Mouse (Mus musculus) G1E (cell line): Measurements from ENCODE around the gene Foxo3. TPM values are rescaled to one million over a fixed set of nuclear protein-coding genes. Genes with fewer than 3 reads are reported as not detected.

ENCODE experiments used
- ATAC-seq: 2 replicates; pipeline ENCODE4 v1.8.0; 2016; ENCODE audit warnings: mild to moderate bottlenecking; ENCODE audit not compliant: insufficient number of reproducible peaks, poor library complexity, low FRiP score, severe bottlenecking; ENCODE audit errors: extremely low read depth
- DNase-seq: peaks from one replicate; pipeline ENCODE4 v3.0.0; 2012; ENCODE audit warnings: low spot score
- H3K27me3 ChIP-seq: 2 replicates; pipeline ENCODE4 v1.6.1; 2012; ENCODE audit warnings: mild to moderate bottlenecking, low read length, inconsistent platforms; ENCODE audit not compliant: insufficient read depth
- H3K36me3 ChIP-seq: replicated peaks from 2 replicates; pipeline ENCODE3; 2012; ENCODE audit warnings: mild to moderate bottlenecking, inconsistent platforms
- H3K4me1 ChIP-seq: 2 replicates; pipeline ENCODE4 v1.6.1; 2012; ENCODE audit warnings: low read depth, low read length, inconsistent platforms, mixed read lengths; ENCODE audit not compliant: insufficient read depth
- H3K4me3 ChIP-seq: 2 replicates; pipeline ENCODE4 v1.5.1; 2012; ENCODE audit warnings: low read depth, mild to moderate bottlenecking, inconsistent platforms, low read length, moderate library complexity, mixed read lengths
- H3K9me3 ChIP-seq: replicated peaks from 2 replicates; pipeline ENCODE4 v1.6.1; 2012; ENCODE audit warnings: inconsistent platforms
- CTCF ChIP-seq: IDR thresholded peaks from 2 replicates; pipeline ENCODE4 v1.5.1; 2012; ENCODE audit warnings: low read depth, low read length, inconsistent platforms, mixed read lengths
- GATA1 ChIP-seq: IDR thresholded peaks from 2 replicates; pipeline ENCODE4 v1.6.1; 2012; ENCODE audit warnings: borderline replicate concordance, low read length, inconsistent platforms, mixed read lengths
- GATA2 ChIP-seq: IDR thresholded peaks from 2 replicates; pipeline ENCODE4 v1.6.1; 2012; ENCODE audit warnings: low read depth, low read length, inconsistent platforms, borderline replicate concordance
- POLR2AphosphoS5 ChIP-seq: IDR thresholded peaks from 2 replicates; pipeline ENCODE4 v1.6.1; 2012; ENCODE audit warnings: low read depth, low read length, inconsistent platforms; ENCODE audit not compliant: insufficient replicate concordance
- TAL1 ChIP-seq: conservative IDR thresholded peaks from 2 replicates; pipeline ENCODE4 v1.6.1; 2012; ENCODE audit warnings: low read depth, low read length, inconsistent platforms, mixed read lengths
- polyA plus RNA-seq: library from polyadenylated mRNA; stranded (reverse); fragments of >175 nt; gene quantifications from 2 replicates; pipeline ENCODE4 v1.2.3, GENCODE M21; 2012
- total RNA-seq, 2 experiments: library from RNA; stranded (forward) in 1 of 2; stranded (reverse) in 1 of 2; fragments of 200-1000 nt in 1 of 2; fragments of >200 nt in 1 of 2; fragmentation: Nextera tagmentation in 1 of 2; gene quantifications; 2 replicates each; pipeline ENCODE4 v1.2.3; 2014 to 2017

Foxo3 gene
- total and polyA plus RNA-seq, 3 experiments, result 45.5 to 98.4 (median 59.2) TPM

GRCm38 (mm10) chr10:42210641-42211040, 65.9 kb downstream of the Foxo3 start:
- Histone ChIP-seq H3K4me1 (peaks cover 36% of the 10 kb centered on the region), H3K36me3 (peaks cover 94% of the 10 kb centered on the region)
- ATAC-seq, result no peak

GRCm38 (mm10) chr10:42209809-42210208, 66.7 kb downstream of the Foxo3 start:
- DNase-seq (no peak), ATAC-seq (no peak)
- H3K36me3 ChIP-seq, result peaks cover 92% of the 10 kb centered on the region
- peaks cover 35% of the 10 kb centered on the region for H3K4me1 ChIP-seq
- TF ChIP-seq CTCF (no peak), GATA2 (no peak), GATA1 (no peak), TAL1 (no peak), POLR2AphosphoS5 (no peak)
- H3K27me3 ChIP-seq, result no peaks in the 10 kb centered on the region
- H3K4me3 ChIP-seq, result no peak overlapping the region
- H3K9me3 ChIP-seq, result peaks cover 9% of the 10 kb centered on the region; the same call in 1 of the 2 replicates

More at GRCm38 (mm10) chr10:42210641-42211040, 65.9 kb downstream of the Foxo3 start:
- no peak for TF ChIP-seq GATA2
- no peak for TF ChIP-seq GATA1
- no peak for TF ChIP-seq POLR2AphosphoS5
- TF ChIP-seq TAL1, result no peak
- no peak for TF ChIP-seq CTCF
- Histone ChIP-seq H3K27me3 (no peaks in the 10 kb centered on the region), H3K9me3 (peaks cover 9% of the 10 kb centered on the region; the same call in 1 of the 2 replicates), H3K4me3 (no peak overlapping the region)
- DNase-seq, result no peak

- H3K36me3 ChIP-seq, result peaks cover 91% of the 10 kb centered on the region
- peaks cover 9% of the 10 kb centered on the region; the same call in 1 of the 2 replicates for H3K9me3 ChIP-seq
- TF ChIP-seq POLR2AphosphoS5, result no peak
- no peak for DNase-seq
- H3K27me3 ChIP-seq, result no peaks in the 10 kb centered on the region
- no peak for ATAC-seq
- H3K4me1 ChIP-seq, result peaks cover 48% of the 10 kb centered on the region
- H3K4me3 ChIP-seq, result no peak overlapping the region
Observed at GRCm38 (mm10) chr10:42207612-42208011, 68.9 kb downstream of the Foxo3 start.

- Histone ChIP-seq H3K9me3 (peaks cover 9% of the 10 kb centered on the region; the same call in 1 of the 2 replicates), H3K4me3 (no peak overlapping the region), H3K27me3 (no peaks in the 10 kb centered on the region), H3K36me3 (peaks cover 88% of the 10 kb centered on the region), H3K4me1 (peaks cover 58% of the 10 kb centered on the region)
- ATAC-seq (no peak), DNase-seq (no peak)
- TF ChIP-seq GATA1, result no peak
- TF ChIP-seq CTCF, result no peak
- TF ChIP-seq POLR2AphosphoS5, result no peak
- no peak for TF ChIP-seq TAL1
- TF ChIP-seq GATA2, result no peak
Observed at GRCm38 (mm10) chr10:42204768-42205412, 71.7 kb downstream of the Foxo3 start.

- TF ChIP-seq TAL1 (no peak), GATA1 (no peak), GATA2 (no peak), CTCF (no peak), POLR2AphosphoS5 (no peak)
Observed at GRCm38 (mm10) chr10:42203321-42204155, 73.0 kb downstream of the Foxo3 start.

GRCm38 (mm10) chr10:42202561-42202960, 74.0 kb downstream of the Foxo3 start:
- Histone ChIP-seq H3K4me3 (no peak overlapping the region), H3K36me3 (peaks cover 81% of the 10 kb centered on the region), H3K4me1 (peaks cover 69% of the 10 kb centered on the region), H3K27me3 (no peaks in the 10 kb centered on the region), H3K9me3 (no peaks in the 10 kb centered on the region)
- DNase-seq (no peak), ATAC-seq (no peak)
- TF ChIP-seq GATA2, result no peak
- no peak for TF ChIP-seq POLR2AphosphoS5
- no peak for TF ChIP-seq TAL1
- TF ChIP-seq CTCF, result no peak
- no peak for TF ChIP-seq GATA1

More at GRCm38 (mm10) chr10:42203321-42204155, 73.0 kb downstream of the Foxo3 start:
- no peak for DNase-seq
- ATAC-seq, result no peak
- Histone ChIP-seq H3K9me3 (peaks cover 2% of the 10 kb centered on the region; the same call in 1 of the 2 replicates), H3K36me3 (peaks cover 82% of the 10 kb centered on the region), H3K27me3 (no peaks in the 10 kb centered on the region), H3K4me3 (no peak overlapping the region), H3K4me1 (peaks cover 69% of the 10 kb centered on the region)
